Mouse (Mus musculus): ENCODE data around the gene Map3k10. TPM values are rescaled to one million over a fixed set of nuclear protein-coding genes. Genes with fewer than 3 reads are reported as not detected.

Gene Map3k10
- polyA plus RNA-seq, 1 experiment from 2014 or later = 9.0 TPM

DNA sequence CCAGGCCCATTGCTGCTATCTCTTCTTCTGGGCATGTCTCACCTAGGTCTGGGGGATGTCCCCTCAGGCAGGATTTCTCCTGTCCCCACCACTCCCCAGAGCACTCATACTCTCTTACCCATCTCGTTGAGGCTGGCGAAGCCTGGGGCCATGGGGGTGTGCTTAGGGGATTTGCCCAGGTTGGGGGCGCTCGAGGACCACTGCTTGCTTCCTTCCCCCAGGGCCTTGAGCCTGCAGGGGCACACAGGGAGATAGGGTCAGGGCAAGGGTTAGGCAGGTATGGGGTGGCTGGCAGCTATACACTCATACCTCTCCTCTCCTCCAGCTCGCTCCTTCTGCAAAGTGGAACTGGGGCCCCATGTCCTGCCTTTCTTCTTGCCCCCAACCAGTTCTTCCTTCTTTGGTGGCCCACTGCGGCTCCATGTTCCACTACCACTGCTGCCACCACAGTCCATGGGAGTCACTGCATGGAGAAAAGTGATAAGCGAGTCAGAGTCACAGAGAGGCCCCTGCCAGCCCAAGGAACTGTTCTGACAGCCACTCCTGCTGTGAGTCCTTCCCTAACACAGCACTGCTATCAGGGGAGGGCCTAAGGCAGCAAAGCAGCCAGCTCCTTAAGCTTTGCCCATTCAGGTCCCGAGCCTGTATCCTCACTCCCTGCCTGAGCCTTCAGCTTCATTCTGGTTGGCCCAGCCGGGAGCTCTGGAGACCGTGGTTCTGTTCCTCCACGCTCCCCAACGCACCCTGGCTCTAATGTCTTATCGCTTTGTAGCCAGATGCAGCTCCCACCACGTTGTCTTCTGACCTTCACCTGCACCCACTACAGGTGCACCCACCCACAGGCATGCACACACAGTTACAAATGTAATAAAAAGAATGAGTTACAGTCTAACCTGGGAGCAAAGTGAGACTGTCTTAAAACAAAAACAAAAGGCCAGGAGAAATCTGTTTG lies 15.4 kb downstream of the Map3k10 start:
- Histone ChIP-seq H3K9ac (ENCODE audit: low read length) (no peak overlapping the region), H3K4me1 (ENCODE audit: control insufficient read depth, insufficient read depth, low read length) (0 out of 2 replicates have a peak, but pooled peaks cover 3% of the 10 kb centered on the region), H3K27me3 (ENCODE audit: control insufficient read depth, insufficient read depth, low read length) (peaks cover 31% of the 10 kb centered on the region), H3K4me2 (ENCODE audit: low read depth) (no peak overlapping the region), H3K27ac (ENCODE audit: low read depth, low read length) (no peak overlapping the region), H3K36me3 (ENCODE audit: control insufficient read depth, insufficient read depth, low read length) (peaks cover 3% of the 10 kb centered on the region; the same call in 1 of the 2 replicates), H3K4me3 (ENCODE audit: low read depth, low read length) (no peak overlapping the region), H3K9me3 (ENCODE audit: control insufficient read depth, low read length) (no peaks in the 10 kb centered on the region)
- 62% methylated on average over 14 of the region's 14 CpGs for WGBS
- DNase-seq (ENCODE audit: low spot score) (no peak), ATAC-seq (ENCODE audit: insufficient read depth, low FRiP score, low TSS enrichment) (no peak)

DNA sequence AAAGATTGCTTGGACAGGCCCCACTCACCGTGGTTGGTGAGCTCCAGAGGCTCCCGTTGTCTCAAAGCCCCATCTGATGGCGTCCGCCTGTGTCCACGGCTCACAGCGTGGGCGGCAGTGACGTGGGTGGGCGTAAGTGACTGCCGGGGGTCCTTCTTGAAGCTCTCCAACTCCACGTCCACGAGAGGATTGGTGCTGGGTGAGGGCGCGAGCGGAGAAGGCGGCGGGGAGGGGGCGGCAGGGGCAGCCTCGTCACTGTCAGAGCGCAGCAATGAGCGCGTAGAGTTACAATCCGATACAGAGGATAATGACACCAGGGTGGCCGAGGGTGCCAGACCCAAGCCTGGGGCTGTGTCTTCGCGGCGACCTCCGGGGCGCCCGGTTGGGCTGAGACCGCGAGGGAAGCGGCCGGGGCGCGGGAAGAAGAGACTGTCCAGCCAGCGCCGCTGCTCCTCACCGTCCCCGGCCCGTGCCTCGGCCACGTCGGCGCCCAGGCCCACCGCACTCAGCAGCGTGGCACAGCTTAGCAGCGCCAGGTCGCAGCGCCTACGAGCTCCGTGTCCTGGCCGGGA lies 16.5 kb downstream of the Map3k10 start:
- DNase-seq (ENCODE audit: low spot score) (no peak), ATAC-seq (ENCODE audit: insufficient read depth, low FRiP score, low TSS enrichment) (no peak)
- Histone ChIP-seq H3K27me3 (ENCODE audit: control insufficient read depth, insufficient read depth, low read length) (peaks cover 35% of the 10 kb centered on the region), H3K4me1 (ENCODE audit: control insufficient read depth, insufficient read depth, low read length) (0 out of 2 replicates have a peak, but pooled peaks cover 5% of the 10 kb centered on the region), H3K27ac (ENCODE audit: low read depth, low read length) (no peak overlapping the region), H3K4me2 (ENCODE audit: low read depth) (no peak overlapping the region), H3K36me3 (ENCODE audit: control insufficient read depth, insufficient read depth, low read length) (peaks cover 3% of the 10 kb centered on the region; the same call in 1 of the 2 replicates), H3K9me3 (ENCODE audit: control insufficient read depth, low read length) (no peaks in the 10 kb centered on the region), H3K4me3 (ENCODE audit: low read depth, low read length) (no peak overlapping the region), H3K9ac (ENCODE audit: low read length) (no peak overlapping the region)
- WGBS = 37% methylated on average over 40 of the region's 53 CpGs

DNA sequence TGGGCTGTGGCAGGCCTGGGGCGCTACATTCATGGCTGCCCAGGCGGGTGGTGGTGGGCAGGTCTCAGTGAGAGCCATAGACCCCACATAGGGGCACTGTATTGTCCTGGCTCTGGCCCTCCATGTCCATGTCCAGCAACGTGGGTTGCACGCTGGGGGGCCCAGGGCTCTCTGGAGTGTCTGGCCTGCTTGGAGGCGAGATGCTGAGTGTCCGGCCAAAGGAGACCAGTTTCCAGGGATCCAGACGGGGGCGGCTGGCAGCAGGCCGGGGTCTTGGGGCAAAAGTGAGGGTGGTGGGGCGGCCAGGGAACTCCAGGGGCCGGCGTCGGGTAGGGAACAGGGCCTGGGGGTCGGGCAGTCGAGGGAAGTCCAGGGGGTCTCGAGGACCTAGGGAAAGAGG lies 17.8 kb downstream of the Map3k10 start:
- peaks cover 3% of the 10 kb centered on the region; the same call in 1 of the 2 replicates for H3K36me3 ChIP-seq (ENCODE audit: control insufficient read depth, insufficient read depth, low read length)
- H3K9ac ChIP-seq (ENCODE audit: low read length) = no peak overlapping the region
- DNase-seq (ENCODE audit: low spot score) = no peak
- H3K4me3 ChIP-seq (ENCODE audit: low read depth, low read length) = no peak overlapping the region
- ATAC-seq (ENCODE audit: insufficient read depth, low FRiP score, low TSS enrichment) = no peak
- 0 out of 2 replicates have a peak, but pooled peaks cover 5% of the 10 kb centered on the region for H3K4me1 ChIP-seq (ENCODE audit: control insufficient read depth, insufficient read depth, low read length)
- peaks cover 39% of the 10 kb centered on the region for H3K27me3 ChIP-seq (ENCODE audit: control insufficient read depth, insufficient read depth, low read length)
- no peak overlapping the region for H3K27ac ChIP-seq (ENCODE audit: low read depth, low read length)
- 83% methylated on average over 15 of the region's 16 CpGs for WGBS
- no peak overlapping the region for H3K4me2 ChIP-seq (ENCODE audit: low read depth)
- H3K9me3 ChIP-seq (ENCODE audit: control insufficient read depth, low read length) = no peaks in the 10 kb centered on the region

DNA sequence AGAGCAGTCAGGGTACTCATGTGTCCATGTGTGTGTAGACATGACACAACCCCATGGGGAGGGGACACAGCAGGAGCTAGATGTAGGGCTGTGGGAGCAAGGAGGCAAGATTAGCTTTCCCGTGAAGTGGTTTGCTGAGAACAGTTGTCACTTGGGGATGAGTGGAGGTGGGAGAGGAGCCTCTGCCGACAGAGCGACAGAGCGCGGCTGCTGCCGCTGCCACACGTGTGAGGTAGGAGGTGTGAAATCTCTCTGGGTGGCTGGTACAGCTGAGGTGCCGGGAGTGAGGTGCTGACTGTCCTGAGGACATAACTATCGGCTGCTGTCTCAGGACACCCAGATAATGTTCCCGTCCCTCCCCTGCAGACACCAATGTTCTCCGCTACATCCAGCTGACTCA lies 18.9 kb downstream of the Map3k10 start:
- no peak overlapping the region for H3K4me3 ChIP-seq (ENCODE audit: low read depth, low read length)
- no peaks in the 10 kb centered on the region for H3K9me3 ChIP-seq (ENCODE audit: control insufficient read depth, low read length)
- 0 out of 2 replicates have a peak, but pooled peaks cover 5% of the 10 kb centered on the region for H3K4me1 ChIP-seq (ENCODE audit: control insufficient read depth, insufficient read depth, low read length)
- DNase-seq (ENCODE audit: low spot score) (no peak), ATAC-seq (ENCODE audit: insufficient read depth, low FRiP score, low TSS enrichment) (no peak)
- no peak overlapping the region for H3K4me2 ChIP-seq (ENCODE audit: low read depth)
- H3K36me3 ChIP-seq (ENCODE audit: control insufficient read depth, insufficient read depth, low read length) = peaks cover 3% of the 10 kb centered on the region; the same call in 1 of the 2 replicates
- no peak overlapping the region for H3K9ac ChIP-seq (ENCODE audit: low read length)
- H3K27me3 ChIP-seq (ENCODE audit: control insufficient read depth, insufficient read depth, low read length) = peaks cover 39% of the 10 kb centered on the region
- H3K27ac ChIP-seq (ENCODE audit: low read depth, low read length) = no peak overlapping the region
- 70% methylated on average over 11 of the region's 11 CpGs for WGBS

DNA sequence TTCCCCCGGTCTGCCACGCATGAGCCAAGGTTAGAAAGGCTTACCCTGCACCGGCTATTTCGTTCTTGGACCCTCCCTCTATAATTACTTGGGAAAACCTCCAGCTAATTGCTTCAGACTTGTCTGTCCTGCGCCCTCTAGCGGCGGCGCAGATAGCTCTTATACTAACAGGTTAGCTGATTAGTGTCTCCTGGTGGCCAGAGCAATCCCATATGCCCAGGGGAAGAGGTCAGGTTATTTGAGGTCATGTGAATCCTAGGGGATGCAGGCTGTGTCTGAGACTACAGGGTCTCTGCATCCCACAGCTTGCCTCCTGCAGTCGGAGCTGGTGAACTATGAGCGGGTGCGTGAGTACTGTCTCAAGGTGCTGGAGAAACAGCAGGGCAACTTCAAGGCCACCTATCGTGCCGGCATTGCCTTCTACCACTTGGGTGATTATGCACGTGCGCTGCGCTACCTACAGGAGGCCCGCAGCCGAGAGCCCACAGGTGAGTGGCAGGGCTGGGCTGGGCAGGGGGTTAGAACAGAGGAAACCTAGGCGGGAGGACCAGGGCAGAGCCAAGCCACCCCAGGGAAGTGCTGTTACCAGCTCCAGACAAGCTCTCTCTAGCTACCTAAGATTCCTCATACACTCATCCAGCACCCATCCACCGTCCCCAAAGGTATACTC lies 19.7 kb downstream of the Map3k10 start:
- Histone ChIP-seq H3K4me3 (ENCODE audit: low read depth, low read length) (no peak overlapping the region), H3K4me1 (ENCODE audit: control insufficient read depth, insufficient read depth, low read length) (0 out of 2 replicates have a peak, but pooled peaks cover 5% of the 10 kb centered on the region), H3K27me3 (ENCODE audit: control insufficient read depth, insufficient read depth, low read length) (peaks cover 39% of the 10 kb centered on the region), H3K36me3 (ENCODE audit: control insufficient read depth, insufficient read depth, low read length) (peaks cover 3% of the 10 kb centered on the region; the same call in 1 of the 2 replicates), H3K9ac (ENCODE audit: low read length) (no peak overlapping the region), H3K27ac (ENCODE audit: low read depth, low read length) (no peak overlapping the region), H3K4me2 (ENCODE audit: low read depth) (peak overlapping the region; percentile 65; the same call in 1 of the 2 replicates), H3K9me3 (ENCODE audit: control insufficient read depth, low read length) (no peaks in the 10 kb centered on the region)
- ATAC-seq (ENCODE audit: insufficient read depth, low FRiP score, low TSS enrichment) (no peak), DNase-seq (ENCODE audit: low spot score) (peak; percentile 44)
- WGBS = 63% methylated on average over 20 of the region's 20 CpGs

DNA sequence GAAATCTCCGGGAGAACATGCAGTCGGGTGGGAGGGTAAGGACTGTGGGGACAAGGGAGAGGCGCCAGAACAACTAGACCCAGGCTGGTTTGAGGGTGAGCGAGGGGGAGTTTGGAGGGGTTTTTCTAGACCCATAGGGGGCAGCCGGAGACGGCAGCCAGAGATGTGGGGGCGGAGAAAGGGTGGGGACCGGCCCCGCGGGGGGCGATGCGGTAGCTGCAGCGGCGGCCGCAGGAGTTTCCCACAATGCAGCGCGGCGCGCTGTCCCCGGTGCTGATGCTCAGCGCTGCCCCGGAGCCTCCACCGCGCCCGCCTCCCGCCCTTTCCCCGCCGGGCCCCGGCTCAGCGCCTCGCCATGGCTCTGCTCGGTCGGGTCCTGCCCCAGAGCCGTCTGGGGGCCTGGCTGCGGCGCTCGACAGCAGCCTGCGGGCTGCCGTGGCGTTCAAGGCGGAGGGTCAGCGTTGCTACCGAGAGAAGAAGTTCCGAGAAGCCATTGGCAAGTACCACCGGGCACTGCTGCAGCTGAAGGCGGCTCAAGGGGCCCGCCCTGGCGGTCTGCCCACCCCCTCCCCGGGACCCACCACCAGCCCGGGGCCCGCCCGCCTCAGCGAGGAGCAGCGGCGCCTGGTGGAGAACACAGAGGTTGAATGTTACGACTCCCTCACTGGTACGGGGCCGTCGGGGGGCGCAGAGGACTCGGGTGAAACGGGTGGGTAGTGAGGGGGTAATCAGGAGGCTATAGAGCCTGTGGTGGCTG lies 20.5 kb downstream of the Map3k10 start, which contains the start of gene Ttc9b:
TSS of gene Ttc9b (plus strand) at position 235 of the 757 bp plus-strand sequence.
- H3K36me3 ChIP-seq (ENCODE audit: control insufficient read depth, insufficient read depth, low read length) = peaks cover 3% of the 10 kb centered on the region; the same call in 1 of the 2 replicates
- 0 out of 2 replicates have a peak within 1 kb of the TSS, but pooled peaks have one; percentile 27 for H3K27ac ChIP-seq (ENCODE audit: low read depth, low read length)
- 0 out of 2 replicates have a peak, but pooled peaks cover 5% of the 10 kb centered on the region for H3K4me1 ChIP-seq (ENCODE audit: control insufficient read depth, insufficient read depth, low read length)
- H3K27me3 ChIP-seq (ENCODE audit: control insufficient read depth, insufficient read depth, low read length) = peaks cover 36% of the 10 kb centered on the region
- H3K9ac ChIP-seq (ENCODE audit: low read length) = peak within 1 kb of the TSS; percentile 65
- H3K4me2 ChIP-seq (ENCODE audit: low read depth) = peak within 1 kb of the TSS; percentile 65
- WGBS = 5% methylated on average over 62 of the region's 62 CpGs
- peak within 1 kb of the TSS; percentile 43 for H3K4me3 ChIP-seq (ENCODE audit: low read depth, low read length)
- peak; percentile 70 for ATAC-seq (ENCODE audit: insufficient read depth, low FRiP score, low TSS enrichment)
- peak; percentile 79 for DNase-seq (ENCODE audit: low spot score)
- H3K9me3 ChIP-seq (ENCODE audit: control insufficient read depth, low read length) = no peaks in the 10 kb centered on the region

DNA sequence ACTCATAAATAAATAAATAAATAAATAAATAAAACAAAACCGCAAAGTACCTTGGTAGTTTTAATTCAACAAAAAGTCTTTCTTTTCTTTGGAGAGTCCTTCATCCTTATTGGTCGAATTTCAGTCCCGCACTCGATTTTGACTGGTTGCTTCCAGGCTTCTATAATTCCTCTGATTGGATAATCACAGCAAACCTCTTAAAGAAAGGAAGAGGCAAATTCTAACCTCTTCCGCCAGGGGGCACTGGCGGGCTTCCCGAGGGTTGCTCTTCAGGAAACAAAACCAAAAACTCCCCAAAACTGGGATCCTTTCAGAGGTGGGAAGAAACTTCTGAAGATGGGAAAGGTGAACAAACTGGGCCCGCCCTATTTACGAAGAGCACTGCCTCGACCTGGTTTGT lies 23.4 kb downstream of the Map3k10 start:
- Histone ChIP-seq H3K4me2 (ENCODE audit: low read depth) (no peak overlapping the region), H3K36me3 (ENCODE audit: control insufficient read depth, insufficient read depth, low read length) (no peaks in the 10 kb centered on the region), H3K4me3 (ENCODE audit: low read depth, low read length) (no peak overlapping the region), H3K9ac (ENCODE audit: low read length) (no peak overlapping the region), H3K27ac (ENCODE audit: low read depth, low read length) (no peak overlapping the region), H3K27me3 (ENCODE audit: control insufficient read depth, insufficient read depth, low read length) (peaks cover 20% of the 10 kb centered on the region), H3K9me3 (ENCODE audit: control insufficient read depth, low read length) (no peaks in the 10 kb centered on the region), H3K4me1 (ENCODE audit: control insufficient read depth, insufficient read depth, low read length) (0 out of 2 replicates have a peak, but pooled peaks cover 5% of the 10 kb centered on the region)
- ATAC-seq (ENCODE audit: insufficient read depth, low FRiP score, low TSS enrichment) (no peak), DNase-seq (ENCODE audit: low spot score) (peak; percentile 83)
- WGBS = 5% methylated on average over 10 of the region's 10 CpGs

DNA sequence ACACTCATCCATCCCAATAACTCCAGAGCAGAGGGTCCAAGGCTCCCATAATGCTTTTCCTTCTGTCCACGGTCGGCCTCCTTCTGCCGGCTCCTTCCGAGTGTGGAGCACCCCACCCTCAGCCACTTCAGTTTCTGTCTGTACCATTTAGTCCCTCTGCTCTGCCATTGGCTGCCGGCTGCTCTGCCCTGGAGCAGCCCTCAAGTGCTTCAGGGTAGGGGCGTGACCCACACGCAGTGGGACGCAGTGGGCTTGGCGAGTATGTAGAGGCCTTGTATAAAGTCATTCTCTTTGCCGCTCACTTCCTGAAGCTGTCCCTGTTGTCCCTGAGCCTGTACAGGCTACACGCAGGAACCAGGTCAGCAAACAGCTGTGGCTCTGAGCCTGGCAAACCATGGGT lies 24.7 kb downstream of the Map3k10 start:
- Histone ChIP-seq H3K4me1 (ENCODE audit: control insufficient read depth, insufficient read depth, low read length) (0 out of 2 replicates have a peak, but pooled peaks cover 5% of the 10 kb centered on the region), H3K27ac (ENCODE audit: low read depth, low read length) (no peak overlapping the region), H3K9ac (ENCODE audit: low read length) (no peak overlapping the region), H3K4me2 (ENCODE audit: low read depth) (no peak overlapping the region), H3K27me3 (ENCODE audit: control insufficient read depth, insufficient read depth, low read length) (peaks cover 16% of the 10 kb centered on the region), H3K9me3 (ENCODE audit: control insufficient read depth, low read length) (no peaks in the 10 kb centered on the region), H3K36me3 (ENCODE audit: control insufficient read depth, insufficient read depth, low read length) (no peaks in the 10 kb centered on the region), H3K4me3 (ENCODE audit: low read depth, low read length) (no peak overlapping the region)
- DNase-seq (ENCODE audit: low spot score) (no peak), ATAC-seq (ENCODE audit: insufficient read depth, low FRiP score, low TSS enrichment) (no peak)
- WGBS = 91% methylated on average over 11 of the region's 11 CpGs
